Mouse (Mus musculus) midbrain, postnatal 0 days (tissue): ENCODE results near the gene Slc39a1. TPM values are rescaled to one million over a fixed set of nuclear protein-coding genes. Genes with fewer than 3 reads are reported as not detected.

Experiments used
- ATAC-seq: fragments of 200-750 bp; cut with Nextera tagmentation; 2 replicates; pipeline ENCODE4 v1.8.0; 2017; ENCODE audit warnings: moderate number of reproducible peaks, mild to moderate bottlenecking, moderate TSS enrichment, moderate library complexity; ENCODE audit not compliant: low FRiP score
- DNase-seq: peaks from one replicate; pipeline ENCODE4 v3.0.0-alpha.2; 2015; ENCODE audit warnings: low spot score
- H3K27ac ChIP-seq: fragments of 300-500 bp; sonication (generic); 2 replicates; pipeline ENCODE4 v1.5.1; 2014; ENCODE audit warnings: low read depth, mild to moderate bottlenecking, low read length, mixed read lengths
- H3K27me3 ChIP-seq: fragments of 300-500 bp; sonication (generic); 2 replicates; pipeline ENCODE4 v1.6.1; 2014; ENCODE audit warnings: low read length, control low read depth, mixed read lengths; ENCODE audit not compliant: insufficient read depth
- H3K36me3 ChIP-seq: fragments of 300-500 bp; sonication (generic); 2 replicates; pipeline ENCODE4 v1.6.1; 2014; ENCODE audit warnings: low read length, control low read depth, mixed read lengths; ENCODE audit not compliant: insufficient read depth
- H3K4me1 ChIP-seq: fragments of 300-500 bp; sonication (generic); 2 replicates; pipeline ENCODE4 v1.6.1; 2014; ENCODE audit warnings: mild to moderate bottlenecking, control low read depth, antibody characterized with exemption, low read length, mixed read lengths; ENCODE audit not compliant: insufficient read depth
- H3K4me2 ChIP-seq: fragments of 300-500 bp; sonication (generic); 2 replicates; pipeline ENCODE4 v1.6.1; 2014; ENCODE audit warnings: low read depth, mild to moderate bottlenecking, low read length, mixed read lengths; ENCODE audit not compliant: poor library complexity, severe bottlenecking
- H3K4me3 ChIP-seq: fragments of 300-500 bp; sonication (generic); 2 replicates; pipeline ENCODE4 v1.5.1; 2014; ENCODE audit warnings: low read depth, mild to moderate bottlenecking, low read length, moderate library complexity
- H3K9ac ChIP-seq: fragments of 300-500 bp; sonication (generic); replicated peaks from 2 replicates; pipeline ENCODE4 v1.6.1; 2014; ENCODE audit warnings: mild to moderate bottlenecking, low read length, moderate library complexity, mixed read lengths; ENCODE audit not compliant: poor library complexity, severe bottlenecking
- H3K9me3 ChIP-seq: fragments of 300-500 bp; sonication (generic); 2 replicates; pipeline ENCODE4 v1.6.1; 2016; ENCODE audit warnings: low read length, control low read depth
- CTCF ChIP-seq: IDR thresholded peaks from 2 replicates; pipeline ENCODE4 v1.5.1; 2016; ENCODE audit warnings: antibody characterized with exemption, mild to moderate bottlenecking
- WGBS: fragments of 180-500 bp; shearing (Covaris S2); extraction: QIAGEN DNeasy Blood & Tissue Kit; methylation state at CpG from one replicate; pipeline ENCODE4 v1.1.7; 2014; 5-methylcytosine and 5-hydroxymethylcytosine counted together
- polyA plus RNA-seq: library from polyadenylated mRNA; unstranded; fragments of >200 nt; fragmentation: Nextera tagmentation; extraction: Ambion mirVana; gene quantifications from 2 replicates; pipeline ENCODE4 v1.2.1, GENCODE M21; 2015
- total RNA-seq: library from RNA; depleted of rRNA; stranded (reverse); fragments of >200 nt; gene quantifications from 2 replicates; pipeline ENCODE4 v1.2.3, GENCODE M21; 2014

The Slc39a1 gene
- total and polyA plus RNA-seq, 2 experiments from 2014 or later: 60.3 to 73.0 TPM

DNA sequence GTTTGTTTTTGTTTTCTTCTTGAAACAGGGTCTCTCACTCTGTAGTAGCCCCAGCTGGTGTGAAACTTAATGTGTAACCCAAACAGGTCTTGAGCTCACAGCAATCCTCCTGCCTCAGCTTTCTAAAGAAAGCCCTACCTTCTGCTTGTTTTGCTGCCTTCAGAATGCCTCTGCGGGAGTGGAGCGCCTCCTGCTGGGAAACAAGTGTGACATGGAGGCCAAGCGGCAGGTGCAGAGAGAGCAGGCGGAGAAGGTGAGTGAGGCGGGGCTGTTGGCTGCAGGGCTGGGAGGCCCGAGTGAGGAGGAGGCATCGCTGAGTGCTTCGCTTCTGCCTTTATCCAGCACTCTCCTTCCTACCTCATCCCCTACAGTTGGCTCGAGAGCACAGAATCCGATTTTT is 23.6 kb upstream of the Slc39a1 start:
- 88% methylated on average over 10 of the region's 10 CpGs for WGBS
- no peak overlapping the region for H3K9ac ChIP-seq
- ATAC-seq (no peak), DNase-seq (no peak)
- H3K27me3 ChIP-seq: no peaks in the 10 kb centered on the region
- TF ChIP-seq CTCF: no peak
- H3K9me3 ChIP-seq: no peaks in the 10 kb centered on the region
- no peaks in the 10 kb centered on the region for H3K36me3 ChIP-seq
- no peak overlapping the region for H3K4me3 ChIP-seq
- no peak overlapping the region for H3K4me2 ChIP-seq
- H3K27ac ChIP-seq: no peak overlapping the region
- no peaks in the 10 kb centered on the region for H3K4me1 ChIP-seq

DNA sequence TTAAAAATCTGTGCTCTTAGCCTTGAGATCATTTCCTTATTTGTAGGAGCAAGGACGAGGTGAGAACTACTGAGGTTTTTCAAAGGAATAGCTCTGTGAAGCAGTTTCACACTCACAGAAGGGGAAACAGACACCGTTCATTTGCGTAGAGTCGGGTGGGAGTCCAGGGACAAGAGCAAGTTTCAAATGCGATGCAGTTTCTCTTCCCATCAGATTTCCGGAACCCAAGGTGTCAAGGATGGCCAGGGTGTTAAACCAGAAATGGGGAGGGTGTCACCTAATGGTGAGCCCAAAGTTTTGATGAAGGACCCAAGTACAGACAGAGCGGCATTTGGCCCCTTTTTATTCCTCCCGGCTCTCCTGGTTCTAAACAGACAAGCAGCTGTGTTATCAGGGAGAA is 16.9 kb upstream of the Slc39a1 start:
- ATAC-seq: no peak
- H3K36me3 ChIP-seq: peaks cover 10% of the 10 kb centered on the region; the same call in 1 of the 2 replicates
- no peaks in the 10 kb centered on the region for H3K4me1 ChIP-seq
- H3K9ac ChIP-seq: no peak overlapping the region
- H3K27ac ChIP-seq: no peak overlapping the region
- peak overlapping the region; percentile 79 for H3K4me3 ChIP-seq
- no peaks in the 10 kb centered on the region for H3K27me3 ChIP-seq
- 15% methylated on average over 8 of the region's 8 CpGs for WGBS
- no peak for DNase-seq
- TF ChIP-seq CTCF: peak; percentile 20; the same call in 1 of the 2 replicates
- H3K9me3 ChIP-seq: no peaks in the 10 kb centered on the region
- peak overlapping the region; percentile 83 for H3K4me2 ChIP-seq

DNA sequence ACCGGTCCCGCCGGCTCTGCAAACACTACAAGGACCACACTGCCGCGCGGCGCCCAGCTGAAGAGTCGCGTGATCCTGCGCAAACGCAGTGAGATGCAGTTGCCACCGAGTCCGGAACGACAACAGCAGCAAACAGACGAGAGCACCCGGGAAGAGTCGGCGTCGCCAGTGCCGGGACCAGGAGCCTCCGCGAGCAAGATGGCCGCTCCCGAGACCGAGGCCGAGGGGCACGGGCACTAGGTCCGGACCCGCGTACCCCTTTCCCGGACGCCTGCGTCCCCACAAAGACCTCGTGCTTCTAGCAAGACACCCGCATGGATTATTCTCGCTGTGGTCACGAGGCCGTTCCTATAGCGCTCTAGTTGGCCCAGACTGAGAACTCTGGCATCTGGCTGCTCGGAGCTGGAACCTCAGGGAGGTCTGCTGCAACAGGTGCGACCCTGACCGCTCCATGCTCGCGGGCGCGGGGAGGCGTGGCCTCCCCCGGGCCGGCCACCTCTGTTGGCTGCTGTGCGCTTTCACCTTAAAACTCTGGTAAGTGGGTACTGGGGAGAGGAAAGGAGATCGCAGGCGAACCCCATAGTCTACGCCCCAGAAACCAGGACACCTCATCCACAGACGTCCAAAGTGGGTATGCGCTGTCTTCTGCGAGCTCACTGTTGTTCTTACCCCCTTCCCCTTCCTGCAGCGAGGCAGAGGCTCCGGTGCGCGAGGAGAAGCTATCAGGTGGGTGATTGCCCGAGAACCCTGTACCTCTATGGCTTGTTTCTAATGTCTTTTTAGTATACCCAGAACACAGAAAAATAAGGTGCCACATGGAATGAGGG is 16.3 kb upstream of the Slc39a1 start, which contains the start of gene Jtb:
Jtb (plus strand) TSS at position 91 of the 827 bp plus-strand sequence.
- Histone ChIP-seq H3K9ac (peak within 1 kb of the TSS; percentile 78), H3K27ac (peak within 1 kb of the TSS; percentile 86), H3K4me2 (peak within 1 kb of the TSS; percentile 83), H3K4me1 (no peaks in the 10 kb centered on the region), H3K9me3 (no peaks in the 10 kb centered on the region), H3K4me3 (peak within 1 kb of the TSS; percentile 79), H3K36me3 (peaks cover 15% of the 10 kb centered on the region; the same call in 1 of the 2 replicates), H3K27me3 (no peaks in the 10 kb centered on the region)
- DNase-seq (peak; percentile 96), ATAC-seq (peak; percentile 97)
- WGBS: under 1% methylated on average over 61 of the region's 61 CpGs
- TF ChIP-seq CTCF: no peak; the same call in 1 of the 2 replicates

DNA sequence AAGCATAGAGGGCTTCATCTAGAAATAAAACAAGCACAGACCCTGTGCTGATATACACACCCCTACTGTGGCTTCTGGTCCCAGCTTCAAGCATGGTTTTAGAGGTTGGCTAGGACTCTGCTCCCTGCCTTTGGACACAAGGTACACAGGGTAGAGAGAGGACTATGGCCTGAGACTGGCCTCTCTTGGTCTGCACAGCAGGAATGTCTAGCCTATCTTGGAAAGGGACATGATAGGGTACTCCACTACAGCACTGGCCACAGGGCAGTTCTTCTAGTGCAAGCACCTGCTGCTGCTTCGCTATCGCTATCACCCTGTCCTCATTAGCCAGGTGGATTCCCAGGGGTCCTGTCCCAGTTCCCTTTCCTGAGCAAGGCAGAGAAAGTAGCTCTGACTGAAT is 6.7 kb upstream of the Slc39a1 start:
- TF ChIP-seq CTCF: no peak

DNA sequence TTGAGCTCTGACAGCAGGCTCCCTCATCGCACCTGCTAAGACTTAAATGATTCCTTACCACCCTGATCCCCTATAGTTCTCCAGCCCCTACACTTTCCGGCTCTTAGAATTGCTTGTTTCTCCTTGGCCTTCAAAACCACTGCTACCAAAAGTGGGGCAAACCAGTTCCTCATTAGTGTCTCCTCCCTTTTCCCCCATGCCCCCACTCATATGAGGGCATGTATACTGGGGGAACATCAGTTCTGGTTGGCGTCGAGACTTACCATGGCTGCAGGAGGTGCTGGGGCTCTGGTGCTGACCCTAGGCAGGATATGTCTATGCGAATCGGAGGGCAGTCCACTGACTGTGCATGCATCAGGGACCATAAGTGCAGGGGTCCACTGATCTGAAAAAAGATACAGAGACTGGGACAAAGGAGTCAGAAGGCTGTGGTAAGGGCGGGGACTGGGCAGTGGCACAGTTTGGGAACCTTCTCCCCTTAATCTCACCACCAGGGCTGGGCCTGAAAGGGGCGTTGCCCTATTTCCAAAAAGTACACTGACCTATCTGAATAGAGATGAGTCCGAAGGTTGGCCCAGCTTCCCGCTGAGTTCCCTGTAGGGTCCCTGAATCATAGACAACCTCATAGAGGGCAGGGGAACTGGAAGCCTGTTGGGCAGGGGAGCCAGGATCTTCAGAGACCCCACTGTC is 6.2 kb upstream of the Slc39a1 start:
- TF ChIP-seq CTCF: no peak
- ATAC-seq (no peak), DNase-seq (no peak)
- H3K4me1 ChIP-seq: 0 out of 2 replicates have a peak, but pooled peaks cover 3% of the 10 kb centered on the region
- 88% methylated on average over 10 of the region's 10 CpGs for WGBS
- H3K27me3 ChIP-seq: no peaks in the 10 kb centered on the region
- H3K36me3 ChIP-seq: no peaks in the 10 kb centered on the region
- H3K9ac ChIP-seq: no peak overlapping the region
- no peak overlapping the region for H3K27ac ChIP-seq
- H3K4me3 ChIP-seq: no peak overlapping the region
- H3K4me2 ChIP-seq: no peak overlapping the region
- H3K9me3 ChIP-seq: no peaks in the 10 kb centered on the region

More for the DNA sequence above, 6.7 kb upstream of the Slc39a1 start:
- WGBS: 87% methylated on average over 2 of the region's 2 CpGs
- no peak overlapping the region for H3K9ac ChIP-seq
- H3K4me2 ChIP-seq: no peak overlapping the region
- H3K4me3 ChIP-seq: no peak overlapping the region
- DNase-seq (peak; percentile 18), ATAC-seq (no peak)
- no peak overlapping the region for H3K27ac ChIP-seq
- no peaks in the 10 kb centered on the region for H3K9me3 ChIP-seq
- no peaks in the 10 kb centered on the region for H3K27me3 ChIP-seq
- peaks cover 4% of the 10 kb centered on the region; the same call in 1 of the 2 replicates for H3K36me3 ChIP-seq
- H3K4me1 ChIP-seq: 0 out of 2 replicates have a peak, but pooled peaks cover 3% of the 10 kb centered on the region
